Mouse (Mus musculus) embryo, embryonic 10 days (tissue): ENCODE results near the gene Mvb12b.
A peak's percentile ranks its signal among the peaks of the same experiment; 100 is the strongest.

ENCODE experiments used
- DNase-seq: peaks from one replicate; pipeline ENCODE4 v3.0.0-alpha.2; 2015; ENCODE audit warnings: low spot score

Gene Mvb12b

GRCm38 (mm10) chr2:33783419-33783818 is 104.3 kb downstream of the Mvb12b start:
- no peak for DNase-seq

GRCm38 (mm10) chr2:33781655-33782400 is 105.9 kb downstream of the Mvb12b start:
- peak; percentile 79 for DNase-seq

GRCm38 (mm10) chr2:33778466-33778865 is 109.3 kb downstream of the Mvb12b start:
- no peak for DNase-seq

GRCm38 (mm10) chr2:33777051-33777450 is 110.7 kb downstream of the Mvb12b start:
- DNase-seq = no peak

GRCm38 (mm10) chr2:33774884-33775283 is 112.9 kb downstream of the Mvb12b start:
- DNase-seq = no peak

- no peak for DNase-seq
These were observed 113.6 kb downstream of the Mvb12b start for GRCm38 (mm10) chr2:33774106-33774505.

- DNase-seq = peak; percentile 29
These were observed 115.3 kb downstream of the Mvb12b start for GRCm38 (mm10) chr2:33772439-33772838.

- no peak for DNase-seq
These were observed 116.4 kb downstream of the Mvb12b start for GRCm38 (mm10) chr2:33771388-33771787.

- DNase-seq = no peak
These were observed 117.1 kb downstream of the Mvb12b start for GRCm38 (mm10) chr2:33770526-33771130.

- peak; percentile 81 for DNase-seq
These were observed 123.3 kb downstream of the Mvb12b start for GRCm38 (mm10) chr2:33764476-33764875.

- no peak for DNase-seq
These were observed 125.5 kb downstream of the Mvb12b start for GRCm38 (mm10) chr2:33762210-33762609.

GRCm38 (mm10) chr2:33760571-33760991 is 127.2 kb downstream of the Mvb12b start:
- DNase-seq = no peak

- no peak for DNase-seq
These were observed 128.3 kb downstream of the Mvb12b start for GRCm38 (mm10) chr2:33759447-33759846.

- DNase-seq = peak; percentile 32
These were observed 132.1 kb downstream of the Mvb12b start for GRCm38 (mm10) chr2:33755633-33756020.

GRCm38 (mm10) chr2:33754980-33755632 is 132.6 kb downstream of the Mvb12b start:
- DNase-seq = no peak

- no peak for DNase-seq
These were observed 133.5 kb downstream of the Mvb12b start for GRCm38 (mm10) chr2:33754317-33754633.

- peak; percentile 86 for DNase-seq
These were observed 134.0 kb downstream of the Mvb12b start for GRCm38 (mm10) chr2:33753630-33754316.

- DNase-seq = no peak
These were observed 137.1 kb downstream of the Mvb12b start for GRCm38 (mm10) chr2:33750611-33751010.

GRCm38 (mm10) chr2:33746471-33746870 is 141.3 kb downstream of the Mvb12b start:
- DNase-seq = peak; percentile 93

GRCm38 (mm10) chr2:33745724-33746123 is 142.0 kb downstream of the Mvb12b start:
- DNase-seq = no peak

- no peak for DNase-seq
These were observed 150.6 kb downstream of the Mvb12b start for GRCm38 (mm10) chr2:33737128-33737527.

GRCm38 (mm10) chr2:33736722-33737121 is 151.0 kb downstream of the Mvb12b start:
- DNase-seq = peak; percentile 90
